Mouse (Mus musculus): ENCODE results near the gene Ppp1r3d. TPM values are rescaled to one million over a fixed set of nuclear protein-coding genes. Genes with fewer than 3 reads are reported as not detected.

Ppp1r3d gene
- total RNA-seq (2014; rRNA removed; ENCODE audit: low replicate concordance): 38.3 and 52.8 TPM in 2 replicates
- polyA plus RNA-seq (2015; fragmentation: Nextera tagmentation; extraction: Ambion mirVana): 20.6 and 21.2 TPM in 2 replicates

DNA sequence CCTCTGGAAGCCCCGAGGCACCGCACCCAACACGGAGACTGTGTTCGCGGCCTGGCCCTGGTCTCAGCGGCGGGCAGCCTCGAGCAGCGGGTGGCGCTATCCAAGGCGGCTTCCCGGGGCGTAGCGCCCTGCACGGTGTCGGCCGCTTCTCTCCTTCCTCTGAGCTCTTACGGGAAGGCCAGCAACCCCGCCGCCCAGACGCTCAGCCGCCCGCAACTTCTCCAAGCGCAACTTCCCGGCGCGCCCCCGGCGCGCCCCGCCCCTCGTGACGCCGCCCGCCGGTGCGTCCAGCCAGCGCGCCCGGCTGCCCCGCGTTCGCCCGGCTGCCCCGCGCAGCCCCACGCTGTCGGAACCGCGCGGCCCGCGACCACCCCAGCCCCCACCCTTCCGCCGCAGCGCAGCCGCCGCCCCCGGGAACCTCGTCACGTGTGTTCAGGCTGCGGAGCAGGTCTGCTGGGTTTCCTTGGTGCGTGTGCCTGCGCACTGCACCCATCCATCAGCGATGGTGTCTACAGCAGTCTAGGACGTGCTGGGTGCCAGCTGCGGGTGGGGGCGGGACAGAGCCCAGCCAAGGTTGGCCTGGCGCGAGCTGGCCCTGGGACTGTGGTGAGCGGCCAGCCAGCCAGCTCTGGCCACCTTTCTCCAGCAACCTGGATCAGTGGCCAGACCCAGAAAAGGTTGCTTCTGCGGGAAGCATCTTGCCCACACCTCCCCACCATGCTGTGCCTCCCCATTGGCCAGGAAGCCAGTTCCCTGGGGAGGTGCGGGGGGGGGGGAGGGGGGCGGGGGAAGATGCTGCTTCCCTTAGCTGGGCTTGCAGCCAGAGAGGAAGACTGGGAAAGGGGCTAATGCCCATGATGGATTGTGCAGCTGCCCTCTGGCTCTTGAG lies at the start of gene Ppp1r3d, which contains the start of gene Fam217b:
TSS of gene Ppp1r3d (minus strand) at position 212 of the 889 bp plus-strand sequence.
TSS of gene Fam217b (plus strand) at position 264 of the 889 bp plus-strand sequence.
- Histone ChIP-seq H3K36me3 (replicated peaks; ENCODE audit: control insufficient read depth, insufficient read depth, low read length) (peaks cover 21% of the 10 kb centered on the region), H3K9ac (replicated peaks; ENCODE audit: low read depth, low read length) (peak within 1 kb of the TSS; percentile 49), H3K4me2 (ENCODE audit: low read depth, low read length) (peak within 1 kb of the TSS; percentile 96), H3K4me1 (ENCODE audit: control insufficient read depth, insufficient read depth) (peaks cover 20% of the 10 kb centered on the region), H3K4me3 (ENCODE audit: low read depth, low read length) (peak within 1 kb of the TSS; percentile 68), H3K27me3 (ENCODE audit: control insufficient read depth, insufficient read depth, low read length) (no peaks in the 10 kb centered on the region), H3K27ac (ENCODE audit: low read depth) (peak within 1 kb of the TSS; percentile 90), H3K9me3 (replicated peaks; ENCODE audit: control insufficient read depth, low read length) (no peaks in the 10 kb centered on the region)
- WGBS: under 1% methylated on average over 72 of the region's 74 CpGs
- DNase-seq (ENCODE audit: low spot score): peak; percentile 47
- 0 out of 2 replicates have a peak, but pooled peaks have one; percentile 2 for TF ChIP-seq CTCF (IDR thresholded peaks at IDR 0.05; ENCODE audit: low read depth)
- no peak for TF ChIP-seq EP300 (IDR thresholded peaks at IDR 0.05; ENCODE audit: low read depth)
- peak; percentile 65 for ATAC-seq (ENCODE audit: insufficient read depth, low read depth)

DNA sequence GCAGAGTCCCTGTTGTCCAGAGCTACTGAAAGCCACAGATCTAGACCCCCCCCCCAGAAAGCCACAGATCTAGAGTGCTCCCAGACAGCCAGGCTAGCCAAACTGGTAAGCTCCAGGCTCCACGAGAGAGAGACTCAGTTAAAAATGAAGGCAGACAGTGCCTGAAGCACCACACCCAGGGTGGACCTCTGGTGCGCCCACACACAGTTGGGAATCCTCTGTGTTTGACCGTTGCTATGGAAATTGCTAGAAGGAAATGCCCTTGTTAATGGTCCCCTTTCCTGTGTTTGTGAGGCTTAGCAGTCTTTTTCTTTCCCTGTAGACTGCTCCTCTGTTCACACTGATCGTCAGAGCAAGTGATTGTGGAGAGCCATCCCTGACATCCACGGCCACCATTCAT lies 46.1 kb upstream of the Ppp1r3d start:
- no peaks in the 10 kb centered on the region for H3K9me3 ChIP-seq (replicated peaks; ENCODE audit: control insufficient read depth, low read length)
- H3K36me3 ChIP-seq (replicated peaks; ENCODE audit: control insufficient read depth, insufficient read depth, low read length): no peaks in the 10 kb centered on the region
- no peak for ATAC-seq (ENCODE audit: insufficient read depth, low read depth)
- H3K4me3 ChIP-seq (ENCODE audit: low read depth, low read length): no peak overlapping the region
- WGBS: 56% methylated on average over 5 of the region's 5 CpGs
- no peaks in the 10 kb centered on the region for H3K27me3 ChIP-seq (ENCODE audit: control insufficient read depth, insufficient read depth, low read length)
- H3K27ac ChIP-seq (ENCODE audit: low read depth): no peak overlapping the region
- H3K4me1 ChIP-seq (ENCODE audit: control insufficient read depth, insufficient read depth): no peaks in the 10 kb centered on the region
- DNase-seq (ENCODE audit: low spot score): no peak
- TF ChIP-seq CTCF (IDR thresholded peaks at IDR 0.05; ENCODE audit: low read depth) (no peak), EP300 (IDR thresholded peaks at IDR 0.05; ENCODE audit: low read depth) (no peak)
- no peak overlapping the region for H3K4me2 ChIP-seq (ENCODE audit: low read depth, low read length)
- H3K9ac ChIP-seq (replicated peaks; ENCODE audit: low read depth, low read length): no peak overlapping the region

DNA sequence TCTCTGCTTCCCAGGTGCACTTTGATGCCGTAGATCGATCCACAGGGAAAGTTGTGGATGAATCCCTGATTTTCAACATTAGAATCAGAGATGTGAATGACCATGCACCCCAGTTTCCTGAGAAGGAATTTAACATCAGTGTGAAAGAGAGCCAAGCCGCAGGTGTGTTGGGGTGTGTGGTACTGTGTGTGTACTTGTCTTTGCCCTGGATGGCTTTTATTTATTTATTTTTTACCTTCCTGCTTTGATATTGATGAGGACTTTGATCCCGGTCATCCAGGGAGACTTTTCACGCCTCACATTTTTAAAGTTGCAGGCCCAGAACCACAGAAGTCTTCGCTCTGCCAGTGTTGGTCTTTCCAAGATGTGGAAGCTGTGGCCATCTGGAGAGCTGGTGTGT lies 43.1 kb upstream of the Ppp1r3d start:
- Histone ChIP-seq H3K4me1 (ENCODE audit: control insufficient read depth, insufficient read depth) (no peaks in the 10 kb centered on the region), H3K27me3 (ENCODE audit: control insufficient read depth, insufficient read depth, low read length) (no peaks in the 10 kb centered on the region), H3K9ac (replicated peaks; ENCODE audit: low read depth, low read length) (no peak overlapping the region), H3K4me3 (ENCODE audit: low read depth, low read length) (no peak overlapping the region), H3K27ac (ENCODE audit: low read depth) (no peak overlapping the region), H3K4me2 (ENCODE audit: low read depth, low read length) (no peak overlapping the region), H3K9me3 (replicated peaks; ENCODE audit: control insufficient read depth, low read length) (no peaks in the 10 kb centered on the region), H3K36me3 (replicated peaks; ENCODE audit: control insufficient read depth, insufficient read depth, low read length) (no peaks in the 10 kb centered on the region)
- DNase-seq (ENCODE audit: low spot score) (no peak), ATAC-seq (ENCODE audit: insufficient read depth, low read depth) (no peak)
- WGBS: 90% methylated on average over 6 of the region's 6 CpGs
- TF ChIP-seq EP300 (IDR thresholded peaks at IDR 0.05; ENCODE audit: low read depth) (no peak), CTCF (IDR thresholded peaks at IDR 0.05; ENCODE audit: low read depth) (no peak)

DNA sequence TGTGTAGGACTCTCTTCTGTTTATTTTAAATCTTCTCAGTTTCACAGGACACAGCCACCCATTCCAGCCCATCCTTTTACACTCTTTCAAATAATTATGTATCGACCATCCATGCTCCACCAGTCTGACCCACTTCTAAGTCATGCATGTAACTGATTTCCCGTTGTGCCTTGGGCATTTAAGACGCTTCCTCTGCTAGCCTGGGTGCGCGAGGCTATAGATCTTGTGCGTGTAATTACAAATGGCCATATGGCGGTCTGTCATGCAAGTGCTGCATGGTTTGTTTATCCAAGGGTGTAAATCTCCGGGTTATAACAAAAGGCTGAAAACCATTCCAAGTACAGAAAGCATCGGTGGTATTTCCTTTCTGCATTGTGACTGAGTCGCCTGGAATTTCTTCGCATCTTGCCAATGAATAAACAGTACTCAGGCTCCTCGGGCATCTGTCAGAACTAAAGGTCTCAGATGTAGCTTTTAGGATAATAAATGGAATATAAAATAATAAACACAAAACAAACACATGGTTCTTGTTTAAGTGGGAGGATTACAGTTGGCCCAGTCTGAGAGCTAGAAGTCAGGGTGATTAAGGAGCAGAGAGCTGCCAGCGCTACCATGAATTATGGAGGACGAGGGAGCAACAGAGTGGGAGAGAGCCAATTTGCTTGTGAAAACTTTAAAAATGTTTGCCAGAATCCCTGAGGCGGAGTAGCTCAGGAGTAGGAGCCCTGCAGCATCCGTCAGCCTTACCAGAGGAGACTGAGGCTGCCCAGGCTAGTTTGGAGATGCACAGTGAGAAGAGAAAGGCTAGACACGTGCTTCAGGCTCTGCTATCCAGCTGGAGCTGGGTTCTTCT lies 40.6 kb upstream of the Ppp1r3d start:
- H3K9me3 ChIP-seq (replicated peaks; ENCODE audit: control insufficient read depth, low read length): no peaks in the 10 kb centered on the region
- TF ChIP-seq EP300 (IDR thresholded peaks at IDR 0.05; ENCODE audit: low read depth) (no peak), CTCF (IDR thresholded peaks at IDR 0.05; ENCODE audit: low read depth) (no peak)
- DNase-seq (ENCODE audit: low spot score): peak; percentile 21
- peak overlapping the region; percentile 7; the same call in 1 of the 2 replicates for H3K27ac ChIP-seq (ENCODE audit: low read depth)
- H3K4me3 ChIP-seq (ENCODE audit: low read depth, low read length): no peak overlapping the region
- no peaks in the 10 kb centered on the region for H3K27me3 ChIP-seq (ENCODE audit: control insufficient read depth, insufficient read depth, low read length)
- no peaks in the 10 kb centered on the region for H3K36me3 ChIP-seq (replicated peaks; ENCODE audit: control insufficient read depth, insufficient read depth, low read length)
- no peak overlapping the region for H3K9ac ChIP-seq (replicated peaks; ENCODE audit: low read depth, low read length)
- ATAC-seq (ENCODE audit: insufficient read depth, low read depth): 0 out of 2 replicates have a peak, but pooled peaks have one; percentile 44
- H3K4me2 ChIP-seq (ENCODE audit: low read depth, low read length): 0 out of 2 replicates have a peak overlapping the region, but pooled peaks have one; percentile 0
- 46% methylated on average over 17 of the region's 17 CpGs for WGBS
- H3K4me1 ChIP-seq (ENCODE audit: control insufficient read depth, insufficient read depth): no peaks in the 10 kb centered on the region

DNA sequence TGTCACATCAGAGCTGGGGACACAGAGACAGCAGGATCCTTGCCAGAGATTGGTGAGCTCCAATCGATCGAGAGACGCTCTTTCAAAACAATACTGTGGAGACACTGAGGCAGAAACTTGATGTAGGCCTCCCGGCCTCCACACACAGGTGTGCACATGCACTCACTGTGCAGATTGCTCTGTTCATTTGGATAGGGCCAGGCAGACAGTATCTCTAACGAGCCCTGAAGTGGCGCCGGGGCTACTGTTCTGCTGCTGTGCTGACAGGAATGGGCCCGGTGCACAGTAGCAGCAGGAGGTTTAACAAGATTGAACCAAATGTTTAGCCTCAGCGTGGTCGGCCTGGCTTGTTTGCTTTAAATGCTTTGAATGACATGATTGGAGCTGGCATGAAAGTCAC lies 36.7 kb upstream of the Ppp1r3d start:
- Histone ChIP-seq H3K36me3 (replicated peaks; ENCODE audit: control insufficient read depth, insufficient read depth, low read length) (no peaks in the 10 kb centered on the region), H3K27ac (ENCODE audit: low read depth) (no peak overlapping the region), H3K4me3 (ENCODE audit: low read depth, low read length) (no peak overlapping the region), H3K4me1 (ENCODE audit: control insufficient read depth, insufficient read depth) (no peaks in the 10 kb centered on the region), H3K27me3 (ENCODE audit: control insufficient read depth, insufficient read depth, low read length) (no peaks in the 10 kb centered on the region), H3K9ac (replicated peaks; ENCODE audit: low read depth, low read length) (no peak overlapping the region), H3K4me2 (ENCODE audit: low read depth, low read length) (no peak overlapping the region), H3K9me3 (replicated peaks; ENCODE audit: control insufficient read depth, low read length) (no peaks in the 10 kb centered on the region)
- ATAC-seq (ENCODE audit: insufficient read depth, low read depth) (no peak), DNase-seq (ENCODE audit: low spot score) (no peak)
- 60% methylated on average over 10 of the region's 10 CpGs for WGBS
- no peak for TF ChIP-seq CTCF (IDR thresholded peaks at IDR 0.05; ENCODE audit: low read depth)
- TF ChIP-seq EP300 (IDR thresholded peaks at IDR 0.05; ENCODE audit: low read depth): no peak
